Mouse (Mus musculus): ENCODE results near the gene Gm20422. TPM values are rescaled to one million over a fixed set of nuclear protein-coding genes. Genes with fewer than 3 reads are reported as not detected.
"Not testable (repeated sequence)": the region's sequence is repeated elsewhere in the genome, so short reads cannot be mapped to it uniquely, and the experiment has no call there.

Gm20422 gene
- total RNA-seq, 1 experiment from 2014 or later, result 0.63 TPM

- not testable (repeated sequence) for DNase-seq
Measured at GRCm38 (mm10) chr8:69710624-69711023, 64.1 kb downstream of the Gm20422 start, which contains the start of gene Zfp869. Gene Zfp869, minus strand, starts transcription at chr8:69710724.

- DNase-seq, result no peak
Measured at GRCm38 (mm10) chr8:69701810-69702209, 72.9 kb downstream of the Gm20422 start.

Other genes starting within 250 kb of the Gm20422 start
- gene Zfp868, start 149.3 kb downstream of the Gm20422 start, total RNA-seq (2021), result 12.3 and 13.6 TPM in 2 replicates
- gene Zfp964, start 120.4 kb downstream of the Gm20422 start, total RNA-seq (2021), result 2.0 and 2.4 TPM in 2 replicates
- gene Zfp869, start 64.2 kb downstream of the Gm20422 start, total RNA-seq (2021), result 17.6 and 21.5 TPM in 2 replicates
- 2.8 and 3.9 TPM in 2 replicates for gene Zfp963, start 24.9 kb downstream of the Gm20422 start, total RNA-seq (2021)
- 34.8 and 36.3 TPM in 2 replicates for gene Atp13a1, start 16.3 kb upstream of the Gm20422 start, total RNA-seq (2021)
- gene Zfp866, start 16.3 kb upstream of the Gm20422 start, total RNA-seq (2021), result 21.6 and 26.2 TPM in 2 replicates
- gene Gmip, start 33.8 kb upstream of the Gm20422 start, total RNA-seq (2021), result 9.1 and 19.4 TPM in 2 replicates
- 1.1 and 1.3 TPM in 2 replicates for gene Lpar2, start 47.5 kb upstream of the Gm20422 start, total RNA-seq (2021)
- gene Pbx4, start 57.6 kb upstream of the Gm20422 start, total RNA-seq (2021), result 1.3 and 1.8 TPM in 2 replicates
- 0.07 and 0.15 TPM in 2 replicates for gene Cilp2, start 112.8 kb upstream of the Gm20422 start, total RNA-seq (2021)
- 0.83 and 0.85 TPM in 2 replicates for gene Tssk6, start 127.3 kb upstream of the Gm20422 start, total RNA-seq (2021)
- 239 and 250 TPM in 2 replicates for gene Ndufa13, start 127.7 kb upstream of the Gm20422 start, total RNA-seq (2021)
- gene Yjefn3, start 127.8 kb upstream of the Gm20422 start, total RNA-seq (2021), result 5.7 and 6.7 TPM in 2 replicates
- gene Gatad2a, start 221.5 kb upstream of the Gm20422 start, total RNA-seq (2021), result 105 and 111 TPM in 2 replicates

Measured in adrenal gland, postnatal 14 days (tissue).